Mouse (Mus musculus): ENCODE measurements around the gene Clba1. TPM values are rescaled to one million over a fixed set of nuclear protein-coding genes. Genes with fewer than 3 reads are reported as not detected.

The Clba1 gene
- total RNA-seq, 2 experiments from 2014 or later, result 6.3 to 6.8 TPM

- peak; percentile 89 to 92 for DNase-seq (ENCODE audit: low spot score in 2 of 2)
These were observed 35.1 kb downstream of the Clba1 start for GRCm38 (mm10) chr12:112843803-112844202.

GRCm38 (mm10) chr12:112847880-112848279 lies 39.1 kb downstream of the Clba1 start:
- no peak for DNase-seq (ENCODE audit: low spot score in 2 of 2)

GRCm38 (mm10) chr12:112849235-112850022 lies 40.7 kb downstream of the Clba1 start:
- DNase-seq (ENCODE audit: low spot score in 2 of 2), result no peak

GRCm38 (mm10) chr12:112850344-112850743 lies 41.6 kb downstream of the Clba1 start:
- no peak for DNase-seq (ENCODE audit: low spot score in 2 of 2)

GRCm38 (mm10) chr12:112851116-112851515 lies 42.4 kb downstream of the Clba1 start:
- no peak for DNase-seq (ENCODE audit: low spot score in 2 of 2)

GRCm38 (mm10) chr12:112853050-112853729 lies 44.5 kb downstream of the Clba1 start:
- DNase-seq (ENCODE audit: low spot score in 2 of 2), result no peak

GRCm38 (mm10) chr12:112854610-112855333 lies 46.0 kb downstream of the Clba1 start:
- no peak for DNase-seq (ENCODE audit: low spot score in 2 of 2)

GRCm38 (mm10) chr12:112856338-112856737 lies 47.6 kb downstream of the Clba1 start:
- no peak for DNase-seq (ENCODE audit: low spot score in 2 of 2)

- DNase-seq (ENCODE audit: low spot score in 2 of 2), result no peak
These were observed 48.5 kb downstream of the Clba1 start for GRCm38 (mm10) chr12:112857021-112857925.

GRCm38 (mm10) chr12:112858581-112859336 lies 50.0 kb downstream of the Clba1 start:
- DNase-seq (ENCODE audit: low spot score in 2 of 2), result no peak

GRCm38 (mm10) chr12:112859930-112860329 lies 51.2 kb downstream of the Clba1 start:
- no peak for DNase-seq (ENCODE audit: low spot score in 2 of 2)

- DNase-seq (ENCODE audit: low spot score in 2 of 2), result no peak
These were observed 52.0 kb downstream of the Clba1 start for GRCm38 (mm10) chr12:112860765-112861164.

- DNase-seq (ENCODE audit: low spot score in 2 of 2), result no peak
These were observed 53.2 kb downstream of the Clba1 start for GRCm38 (mm10) chr12:112861911-112862321.

GRCm38 (mm10) chr12:112864804-112865203 lies 56.1 kb downstream of the Clba1 start:
- DNase-seq (ENCODE audit: low spot score in 2 of 2), result no peak

Other genes with a start within 250 kb of the Clba1 start
- 10 to 100 TPM; 25.2 to 29.7 TPM for gene Inf2, start 220.2 kb upstream of the Clba1 start, total RNA-seq (2021)
- 10 to 100 TPM; 17.1 to 31.3 TPM for gene Adssl1, start 188.9 kb upstream of the Clba1 start, total RNA-seq (2021)
- gene Siva1, start 164.3 kb upstream of the Clba1 start, total RNA-seq (2021), result 10 to 100 TPM; 36.6 to 43.6 TPM
- 100 to 1,000 TPM; 184 to 355 TPM for gene Akt1, start 134.1 kb upstream of the Clba1 start, total RNA-seq (2021)
- 1 to 10 TPM; 4.5 to 6.9 TPM for gene Zbtb42, start 130.1 kb upstream of the Clba1 start, total RNA-seq (2021)
- 10 to 100 TPM; 36.4 to 48.5 TPM for gene Cep170b, start 88.5 kb upstream of the Clba1 start, total RNA-seq (2021)
- gene Pld4, start 48.3 kb upstream of the Clba1 start, total RNA-seq (2021), result 10 to 100 TPM; 11.2 to 18.1 TPM
- gene Ahnak2, start 6.3 kb upstream of the Clba1 start, total RNA-seq (2021), result 1 to 10 TPM; 4.2 to 9.4 TPM
- gene Cdca4, start 20.5 kb downstream of the Clba1 start, total RNA-seq (2021), result 10 to 100 TPM; 13.9 to 14.3 TPM
- gene Gpr132, start 59.3 kb downstream of the Clba1 start, total RNA-seq (2021), result under 1 TPM; 0.54 to 0.66 TPM
- 1 to 10 TPM; 4.7 to 9.0 TPM for gene Jag2, start 120.8 kb downstream of the Clba1 start, total RNA-seq (2021)
- 10 to 100 TPM; 30.5 to 31.9 TPM for gene Nudt14, start 133.2 kb downstream of the Clba1 start, total RNA-seq (2021)
- gene Btbd6, start 167.5 kb downstream of the Clba1 start, total RNA-seq (2021), result 10 to 100 TPM; 14.9 to 15.5 TPM
- 10 to 100 TPM; 39.1 to 50.4 TPM for gene Brf1, start 191.8 kb downstream of the Clba1 start, total RNA-seq (2021)
- gene Pacs2, start 205.6 kb downstream of the Clba1 start, total RNA-seq (2021), result 10 to 100 TPM; 34.3 to 38.0 TPM